Mouse (Mus musculus) layer of hippocampus, adult 8-10 months (tissue): ENCODE results near the gene Unkl. TPM values are rescaled to one million over a fixed set of nuclear protein-coding genes. Genes with fewer than 3 reads are reported as not detected.
"Not testable (repeated sequence)": the region's sequence is repeated elsewhere in the genome, so short reads cannot be mapped to it uniquely, and the experiment has no call there.

ENCODE experiments used
- DNase-seq, 2 experiments: peaks; one replicate each; pipeline ENCODE4 v3.0.0; 2022; ENCODE audit warnings: low spot score in 2 of 2
- total RNA-seq, 4 experiments: library from RNA; stranded (reverse); gene quantifications; 2 replicates each; pipeline ENCODE4 v1.2.4; 2022

The Unkl gene
- total RNA-seq, 4 experiments from 2014 or later, result 36.0 to 42.6 (median 39.6) TPM

GRCm38 (mm10) chr17:25219492-25220295, 31.5 kb downstream of the Unkl start:
- DNase-seq, result no peak

GRCm38 (mm10) chr17:25220746-25221145, 32.5 kb downstream of the Unkl start:
- DNase-seq, result no peak

- DNase-seq, result no peak
Observed at GRCm38 (mm10) chr17:25221821-25222503, 33.8 kb downstream of the Unkl start.

- not testable (repeated sequence) for DNase-seq
Observed at GRCm38 (mm10) chr17:25222504-25222940, 34.3 kb downstream of the Unkl start.

GRCm38 (mm10) chr17:25222951-25223601, 34.9 kb downstream of the Unkl start:
- no peak for DNase-seq

- no peak for DNase-seq
Observed at GRCm38 (mm10) chr17:25224586-25225222, 36.5 kb downstream of the Unkl start.

- DNase-seq, result no peak
Observed at GRCm38 (mm10) chr17:25225659-25226058, 37.5 kb downstream of the Unkl start.

- no peak for DNase-seq
Observed at GRCm38 (mm10) chr17:25227991-25228390, 39.8 kb downstream of the Unkl start.

- DNase-seq, result not testable (repeated sequence)
Observed at GRCm38 (mm10) chr17:25230014-25230655, 41.9 kb downstream of the Unkl start.

- no peak for DNase-seq
Observed at GRCm38 (mm10) chr17:25230700-25231099, 42.5 kb downstream of the Unkl start.

- DNase-seq, result not testable (repeated sequence)
Observed at GRCm38 (mm10) chr17:25231621-25232020, 43.4 kb downstream of the Unkl start.

GRCm38 (mm10) chr17:25235635-25236034, 47.4 kb downstream of the Unkl start:
- DNase-seq, result no peak

GRCm38 (mm10) chr17:25239695-25240636, 51.8 kb downstream of the Unkl start, which contains the start of the genes Gnptg and Tsr3:
Gene Gnptg (minus strand): TSS chr17:25240124.
Gene Tsr3 (plus strand): TSS chr17:25240170.
- peak; percentile 67 to 82 for DNase-seq

GRCm38 (mm10) chr17:25243131-25243780, 55.1 kb downstream of the Unkl start:
- DNase-seq, result no peak

- DNase-seq, result no peak
Observed at GRCm38 (mm10) chr17:25244239-25244638, 56.0 kb downstream of the Unkl start.

- DNase-seq, result no peak
Observed at GRCm38 (mm10) chr17:25248033-25248750, 60.0 kb downstream of the Unkl start.

- DNase-seq, result no peak
Observed at GRCm38 (mm10) chr17:25250181-25250835, 62.1 kb downstream of the Unkl start.

GRCm38 (mm10) chr17:25252643-25253042, 64.4 kb downstream of the Unkl start:
- DNase-seq, result no peak
